Mouse (Mus musculus): ENCODE measurements around the gene Cpvl. TPM values are rescaled to one million over a fixed set of nuclear protein-coding genes. Genes with fewer than 3 reads are reported as not detected.

Cpvl gene
- total and polyA plus RNA-seq, 3 experiments, result not detected

- no peak overlapping the region for H3K4me3 ChIP-seq
- H3K9ac ChIP-seq (ENCODE audit: low read depth, low read length), result no peak overlapping the region
- intact Hi-C loops (cut with DNase I), result no loop called here
- no peak for TF ChIP-seq POLR2A (IDR thresholded peaks at IDR 0.05; ENCODE audit: insufficient read depth, low read depth, low read length)
- TF ChIP-seq EP300 (IDR thresholded peaks at IDR 0.05; ENCODE audit: insufficient read depth, low read depth, low read length), result no peak
- TF ChIP-seq CTCF (IDR thresholded peaks at IDR 0.05), result no peak
- H3K36me3 ChIP-seq (ENCODE audit: control insufficient read depth, insufficient read depth, low read length), result no peaks in the 10 kb centered on the region
- H3K79me2 ChIP-seq (replicated peaks; ENCODE audit: control insufficient read depth, insufficient read depth, low read length), result no peaks in the 10 kb centered on the region
- 71% methylated on average over 8 of the region's 8 CpGs for WGBS
- H3K4me1 ChIP-seq (ENCODE audit: control insufficient read depth, insufficient read depth, low read length), result no peaks in the 10 kb centered on the region
- H3K27me3 ChIP-seq (ENCODE audit: control insufficient read depth, insufficient read depth, low read length), result no peaks in the 10 kb centered on the region
- no peak overlapping the region for H3K27ac ChIP-seq
- DNase-seq, result no peak
These were observed 53.3 kb downstream of the Cpvl start for GRCm38 (mm10) chr6:53925192-53925591.

- DNase-seq, result no peak
- Histone ChIP-seq H3K27ac (no peak overlapping the region), H3K36me3 (ENCODE audit: control insufficient read depth, insufficient read depth, low read length) (no peaks in the 10 kb centered on the region), H3K27me3 (ENCODE audit: control insufficient read depth, insufficient read depth, low read length) (no peaks in the 10 kb centered on the region), H3K4me3 (no peak overlapping the region), H3K79me2 (replicated peaks; ENCODE audit: control insufficient read depth, insufficient read depth, low read length) (no peaks in the 10 kb centered on the region), H3K4me1 (ENCODE audit: control insufficient read depth, insufficient read depth, low read length) (no peaks in the 10 kb centered on the region), H3K9ac (ENCODE audit: low read depth, low read length) (no peak overlapping the region)
- intact Hi-C loops (cut with DNase I), result no loop called here
- WGBS, result 72% methylated on average over 7 of the region's 7 CpGs
- no peak for TF ChIP-seq EP300 (IDR thresholded peaks at IDR 0.05; ENCODE audit: insufficient read depth, low read depth, low read length)
- no peak for TF ChIP-seq CTCF (IDR thresholded peaks at IDR 0.05)
- TF ChIP-seq POLR2A (IDR thresholded peaks at IDR 0.05; ENCODE audit: insufficient read depth, low read depth, low read length), result no peak
These were observed 58.4 kb downstream of the Cpvl start for GRCm38 (mm10) chr6:53920041-53920440.

GRCm38 (mm10) chr6:53917026-53917558 is 61.4 kb downstream of the Cpvl start:
- Histone ChIP-seq H3K27me3 (ENCODE audit: control insufficient read depth, insufficient read depth, low read length) (no peaks in the 10 kb centered on the region), H3K4me3 (no peak overlapping the region), H3K9ac (ENCODE audit: low read depth, low read length) (no peak overlapping the region), H3K36me3 (ENCODE audit: control insufficient read depth, insufficient read depth, low read length) (no peaks in the 10 kb centered on the region), H3K4me1 (ENCODE audit: control insufficient read depth, insufficient read depth, low read length) (no peaks in the 10 kb centered on the region), H3K27ac (no peak overlapping the region), H3K79me2 (replicated peaks; ENCODE audit: control insufficient read depth, insufficient read depth, low read length) (no peaks in the 10 kb centered on the region)
- no peak for TF ChIP-seq EP300 (IDR thresholded peaks at IDR 0.05; ENCODE audit: insufficient read depth, low read depth, low read length)
- TF ChIP-seq POLR2A (IDR thresholded peaks at IDR 0.05; ENCODE audit: insufficient read depth, low read depth, low read length), result no peak
- TF ChIP-seq CTCF (IDR thresholded peaks at IDR 0.05), result no peak
- 88% methylated on average over 6 of the region's 6 CpGs for WGBS
- no peak for DNase-seq
- intact Hi-C loops (cut with DNase I), result no loop called here

- 93% methylated on average over 3 of the region's 3 CpGs for WGBS
- H3K4me1 ChIP-seq (ENCODE audit: control insufficient read depth, insufficient read depth, low read length), result no peaks in the 10 kb centered on the region
- TF ChIP-seq EP300 (IDR thresholded peaks at IDR 0.05; ENCODE audit: insufficient read depth, low read depth, low read length) (no peak), POLR2A (IDR thresholded peaks at IDR 0.05; ENCODE audit: insufficient read depth, low read depth, low read length) (no peak)
- H3K9ac ChIP-seq (ENCODE audit: low read depth, low read length), result no peak overlapping the region
- H3K36me3 ChIP-seq (ENCODE audit: control insufficient read depth, insufficient read depth, low read length), result no peaks in the 10 kb centered on the region
- H3K4me3 ChIP-seq, result no peak overlapping the region
- no peaks in the 10 kb centered on the region for H3K27me3 ChIP-seq (ENCODE audit: control insufficient read depth, insufficient read depth, low read length)
- H3K79me2 ChIP-seq (replicated peaks; ENCODE audit: control insufficient read depth, insufficient read depth, low read length), result no peaks in the 10 kb centered on the region
- no peak for DNase-seq
- intact Hi-C loops (cut with DNase I), result no loop called here
- H3K27ac ChIP-seq, result no peak overlapping the region
These were observed 63.1 kb downstream of the Cpvl start for GRCm38 (mm10) chr6:53915347-53915746.

GRCm38 (mm10) chr6:53913151-53913550 is 65.3 kb downstream of the Cpvl start:
- no peak for TF ChIP-seq CTCF (IDR thresholded peaks at IDR 0.05)
- no peak for TF ChIP-seq POLR2A (IDR thresholded peaks at IDR 0.05; ENCODE audit: insufficient read depth, low read depth, low read length)
- no peak for TF ChIP-seq EP300 (IDR thresholded peaks at IDR 0.05; ENCODE audit: insufficient read depth, low read depth, low read length)
- H3K79me2 ChIP-seq (replicated peaks; ENCODE audit: control insufficient read depth, insufficient read depth, low read length), result no peaks in the 10 kb centered on the region
- no peak overlapping the region for H3K4me3 ChIP-seq
- H3K27me3 ChIP-seq (ENCODE audit: control insufficient read depth, insufficient read depth, low read length), result no peaks in the 10 kb centered on the region; the same call in 1 of the 2 replicates
- no peak for DNase-seq
- intact Hi-C loops (cut with DNase I), result no loop called here
- WGBS, result 65% methylated on average over 7 of the region's 7 CpGs
- no peak overlapping the region for H3K9ac ChIP-seq (ENCODE audit: low read depth, low read length)
- H3K4me1 ChIP-seq (ENCODE audit: control insufficient read depth, insufficient read depth, low read length), result peaks cover 5% of the 10 kb centered on the region; the same call in 1 of the 2 replicates
- no peaks in the 10 kb centered on the region for H3K36me3 ChIP-seq (ENCODE audit: control insufficient read depth, insufficient read depth, low read length)
- no peak overlapping the region for H3K27ac ChIP-seq

GRCm38 (mm10) chr6:53912112-53912782 is 66.2 kb downstream of the Cpvl start:
- intact Hi-C loops (cut with DNase I), result no loop called here
- H3K4me1 ChIP-seq (ENCODE audit: control insufficient read depth, insufficient read depth, low read length), result peaks cover 7% of the 10 kb centered on the region; the same call in 1 of the 2 replicates
- 77% methylated on average over 6 of the region's 6 CpGs for WGBS
- no peak overlapping the region for H3K4me3 ChIP-seq
- no peak overlapping the region for H3K27ac ChIP-seq
- H3K9ac ChIP-seq (ENCODE audit: low read depth, low read length), result no peak overlapping the region
- no peaks in the 10 kb centered on the region for H3K79me2 ChIP-seq (replicated peaks; ENCODE audit: control insufficient read depth, insufficient read depth, low read length)
- no peaks in the 10 kb centered on the region for H3K36me3 ChIP-seq (ENCODE audit: control insufficient read depth, insufficient read depth, low read length)
- H3K27me3 ChIP-seq (ENCODE audit: control insufficient read depth, insufficient read depth, low read length), result no peaks in the 10 kb centered on the region; the same call in 1 of the 2 replicates
- TF ChIP-seq EP300 (IDR thresholded peaks at IDR 0.05; ENCODE audit: insufficient read depth, low read depth, low read length), result no peak
- no peak for TF ChIP-seq POLR2A (IDR thresholded peaks at IDR 0.05; ENCODE audit: insufficient read depth, low read depth, low read length)
- no peak for TF ChIP-seq CTCF (IDR thresholded peaks at IDR 0.05)
- DNase-seq, result no peak
